ENCODE assay signal across 16 mouse cellular contexts in genomic region chr2:125826201-125826600, GRCm38 (mm10).
"Had no signal": no experiment of that assay in that cellular context is flagged by ENCODE, and none has a peak within 500 bp of the region (broad histone marks: within the 10 kb centered on the region; RNA-seq: fewer than 3 reads in every experiment).

No protein-coding gene starts in this region.

- DNase-seq: kidney, adult 2 months; kidney, postnatal 36 days; liver, embryonic 13.5 days; right cerebral cortex, adult 18-20 months; right cerebral cortex, postnatal 14 days; right cerebral cortex, postnatal 4 days; thymus, adult 2 months; thymus, postnatal 14 days had no signal

- H3K4me3 ChIP-seq: liver, embryonic 13.5 days; lung, embryonic 15.5 days; midbrain, embryonic 12.5 days; midbrain, embryonic 15.5 days; neural tube, embryonic 12.5 days; neural tube, embryonic 15.5 days had no signal

- H3K27ac ChIP-seq: kidney, postnatal 0 days; liver, embryonic 13.5 days; lung, embryonic 15.5 days; macrophage; midbrain, embryonic 12.5 days; midbrain, embryonic 15.5 days; neural tube, embryonic 12.5 days; neural tube, embryonic 15.5 days; stomach, postnatal 0 days had no signal

- H3K4me1 ChIP-seq: liver, embryonic 13.5 days; lung, embryonic 15.5 days; midbrain, embryonic 12.5 days; midbrain, embryonic 15.5 days; neural tube, embryonic 12.5 days; neural tube, embryonic 15.5 days had no signal
